Mouse (Mus musculus): ENCODE data around the gene Zmiz2.

- no peak for TF ChIP-seq EP300 (optimal IDR thresholded peaks at IDR 0.05)
- TF ChIP-seq CTCF (IDR thresholded peaks at IDR 0.05; ENCODE audit: low read depth) = no peak
Measured at GRCm38 (mm10) chr11:6390376-6391053, 1.6 kb downstream of the Zmiz2 start.
